Mouse (Mus musculus) R1 (cell line): ENCODE results near the gene Tet1.
"Not testable (repeated sequence)": the region's sequence is repeated elsewhere in the genome, so short reads cannot be mapped to it uniquely, and the experiment has no call there.

ENCODE experiments used
- DNase-seq: peaks from one replicate; pipeline ENCODE4 v3.0.0-alpha.2; 2018; ENCODE audit warnings: low read depth, low spot score

Tet1 gene

DNA sequence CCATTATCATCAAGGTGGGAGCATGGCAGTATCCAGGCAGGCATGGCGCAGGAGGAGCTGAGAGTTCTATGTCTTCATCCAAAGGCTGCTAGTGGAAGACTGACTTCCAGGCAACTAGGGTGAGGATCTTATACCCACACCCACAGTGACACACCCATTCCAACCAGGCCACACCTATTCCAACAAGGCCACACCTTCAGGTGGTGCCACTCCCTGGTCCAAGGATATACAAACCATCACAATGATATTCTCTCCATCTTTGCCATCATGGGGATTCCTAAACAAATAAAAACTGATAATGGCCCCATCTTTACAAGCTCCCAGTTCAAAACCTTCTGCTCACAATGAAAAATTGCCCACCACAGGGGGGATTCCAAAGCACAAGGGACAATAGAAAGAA lies at the start of gene Tet1:
Gene Tet1 (minus strand): TSS at position 101 of the 400 bp plus-strand sequence.
- DNase-seq = not testable (repeated sequence)

DNA sequence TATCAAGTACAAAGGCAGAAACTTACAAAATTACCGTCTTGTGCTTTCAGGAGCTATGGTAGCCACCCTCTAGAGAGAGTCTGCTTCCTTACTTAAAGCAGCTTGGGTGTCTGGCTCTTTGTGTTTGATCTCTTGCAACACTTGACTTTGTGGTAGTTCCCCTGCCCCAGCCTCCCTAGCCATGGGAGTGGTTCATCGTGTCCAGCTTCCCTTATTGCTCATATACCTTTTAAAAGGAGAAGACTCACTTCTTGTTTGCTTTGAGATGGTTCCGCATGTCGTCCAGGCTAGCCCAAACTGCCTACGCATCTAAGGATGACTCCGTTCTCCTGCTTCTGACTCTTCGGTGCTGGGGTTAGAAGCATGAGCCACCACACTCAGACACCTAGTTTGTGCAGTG lies 39.8 kb upstream of the Tet1 start:
- DNase-seq = no peak

DNA sequence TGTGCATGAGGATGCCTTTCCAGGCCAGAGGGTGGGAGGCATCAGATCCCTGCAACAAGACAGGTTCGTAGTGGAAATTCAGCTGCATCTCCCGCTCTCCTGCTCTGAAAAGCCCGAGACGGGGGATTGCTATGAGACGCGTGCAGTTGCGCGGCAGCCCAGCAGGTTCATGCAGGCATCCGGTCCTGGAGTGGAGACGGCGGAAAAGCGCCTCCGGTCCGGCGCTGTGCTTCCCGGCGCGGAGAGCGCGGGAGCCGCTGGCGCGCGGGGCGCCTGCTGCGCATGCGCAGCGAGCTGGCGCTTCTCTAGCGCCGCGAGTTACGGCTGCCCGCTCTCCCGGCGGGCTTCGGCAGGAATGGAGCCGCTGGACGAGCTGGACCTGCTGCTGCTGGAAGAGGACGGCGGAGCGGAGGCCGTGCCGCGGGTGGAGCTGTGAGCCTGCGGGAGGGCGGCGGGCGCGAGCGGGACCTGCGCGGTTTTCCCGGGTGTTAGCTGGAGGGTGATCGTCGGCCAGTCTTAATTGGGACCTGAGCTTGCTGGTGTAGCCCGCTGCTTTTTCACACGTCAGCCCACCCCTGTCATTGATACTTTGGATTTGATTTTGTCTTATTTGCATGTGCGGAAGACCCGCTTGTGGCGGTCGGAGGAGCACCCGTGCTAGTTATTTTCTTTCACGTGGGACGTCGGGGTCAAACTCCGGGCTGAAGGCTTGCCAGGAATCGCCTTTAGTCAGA lies 38.1 kb upstream of the Tet1 start, which contains the start of gene Dna2:
Gene Dna2 (plus strand): TSS at position 289 of the 734 bp plus-strand sequence.
- peak; percentile 86 for DNase-seq

DNA sequence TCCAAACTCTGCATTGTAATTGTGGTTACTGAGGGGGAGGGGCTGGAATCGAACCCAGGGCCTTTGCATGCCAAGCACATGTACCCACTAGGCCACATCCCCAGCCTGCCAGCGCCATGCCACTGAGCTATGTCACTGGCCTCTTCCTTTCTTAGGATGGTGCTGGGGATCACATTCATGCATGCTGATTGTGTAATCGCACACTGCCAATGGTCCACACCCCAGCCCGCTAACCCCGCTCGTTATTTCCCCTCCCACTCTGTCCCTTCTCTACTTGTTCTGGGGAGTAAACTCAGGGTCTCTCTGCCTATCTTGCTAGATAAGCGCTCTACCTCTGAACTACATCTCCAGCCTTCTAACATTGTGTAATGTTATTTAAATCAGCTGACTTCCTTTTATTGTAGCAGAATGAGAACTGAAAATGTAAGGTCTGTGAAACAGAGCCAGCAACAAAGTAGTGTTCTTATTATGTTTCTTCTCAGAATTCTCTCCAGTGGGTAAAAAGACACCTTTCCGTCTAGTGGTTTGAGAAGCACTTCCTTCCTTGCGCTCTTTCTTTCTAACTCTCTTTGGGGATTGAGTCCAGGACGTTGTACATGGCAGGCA lies 36.3 kb upstream of the Tet1 start:
- no peak for DNase-seq

DNA sequence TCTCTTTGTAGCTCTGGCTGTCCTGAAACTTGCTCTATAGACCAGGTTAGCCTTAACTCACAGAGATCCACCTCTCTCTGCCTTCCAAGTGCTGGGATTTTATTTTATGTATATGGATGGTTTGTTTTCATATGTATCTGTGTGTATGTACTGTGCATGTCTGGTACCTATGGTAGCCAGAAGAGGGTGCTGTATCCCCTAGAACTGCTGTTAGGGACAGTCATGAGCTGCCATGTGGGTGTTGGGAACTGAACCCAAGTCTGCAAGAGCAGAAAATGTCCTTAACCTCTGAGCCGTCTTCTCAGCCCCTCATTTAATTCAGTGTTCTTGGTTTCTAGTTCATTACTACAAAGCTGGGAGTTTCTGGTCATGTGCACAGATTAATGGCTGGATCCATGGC lies 23.6 kb upstream of the Tet1 start:
- peak; percentile 72 for DNase-seq

DNA sequence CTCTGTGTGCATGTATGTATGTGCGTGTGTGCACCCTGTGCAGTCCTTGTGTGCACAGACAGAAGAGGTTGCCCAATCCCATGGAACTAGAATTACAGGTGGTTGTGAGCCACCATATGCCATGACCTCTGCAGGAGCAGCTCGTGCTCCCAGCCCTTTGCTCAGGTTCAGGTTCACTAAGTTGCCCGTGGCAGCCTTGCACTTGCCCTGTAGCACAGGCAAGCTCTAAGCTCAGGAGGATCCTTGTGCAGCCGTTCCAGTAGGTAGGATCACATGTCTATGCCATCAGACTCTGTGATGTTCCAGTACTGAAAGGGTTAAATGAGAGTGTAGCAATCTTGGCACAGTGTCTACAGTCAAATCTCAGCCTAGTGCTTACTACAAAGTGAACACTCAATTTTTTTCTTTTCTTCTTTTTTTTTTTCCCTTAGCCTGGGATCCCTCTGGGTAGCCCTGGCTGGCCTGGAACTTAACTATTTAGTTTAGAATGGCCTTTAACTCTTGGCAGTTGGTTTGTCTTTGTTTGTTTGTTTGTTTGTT lies 15.4 kb upstream of the Tet1 start:
- DNase-seq = no peak

DNA sequence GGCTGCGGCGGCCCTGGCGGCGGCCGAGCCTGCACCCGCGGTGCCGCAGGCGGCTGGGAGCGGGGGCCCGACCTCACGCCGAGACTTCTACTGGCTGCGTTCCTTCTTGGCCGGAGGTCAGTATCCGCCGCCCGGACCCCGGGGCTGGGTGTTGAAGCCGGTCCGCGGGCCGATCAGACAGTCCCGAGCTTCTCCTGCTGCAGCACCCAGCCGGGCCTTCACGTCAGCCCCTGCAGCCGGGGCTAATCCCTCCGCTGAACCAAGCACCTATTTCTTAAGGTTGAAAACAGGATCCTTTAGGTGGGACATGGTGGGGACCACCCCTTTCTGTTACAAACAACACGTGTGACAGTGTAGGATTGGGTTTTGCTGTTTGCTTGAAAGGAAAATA lies 12.0 kb upstream of the Tet1 start:
- DNase-seq = no peak

DNA sequence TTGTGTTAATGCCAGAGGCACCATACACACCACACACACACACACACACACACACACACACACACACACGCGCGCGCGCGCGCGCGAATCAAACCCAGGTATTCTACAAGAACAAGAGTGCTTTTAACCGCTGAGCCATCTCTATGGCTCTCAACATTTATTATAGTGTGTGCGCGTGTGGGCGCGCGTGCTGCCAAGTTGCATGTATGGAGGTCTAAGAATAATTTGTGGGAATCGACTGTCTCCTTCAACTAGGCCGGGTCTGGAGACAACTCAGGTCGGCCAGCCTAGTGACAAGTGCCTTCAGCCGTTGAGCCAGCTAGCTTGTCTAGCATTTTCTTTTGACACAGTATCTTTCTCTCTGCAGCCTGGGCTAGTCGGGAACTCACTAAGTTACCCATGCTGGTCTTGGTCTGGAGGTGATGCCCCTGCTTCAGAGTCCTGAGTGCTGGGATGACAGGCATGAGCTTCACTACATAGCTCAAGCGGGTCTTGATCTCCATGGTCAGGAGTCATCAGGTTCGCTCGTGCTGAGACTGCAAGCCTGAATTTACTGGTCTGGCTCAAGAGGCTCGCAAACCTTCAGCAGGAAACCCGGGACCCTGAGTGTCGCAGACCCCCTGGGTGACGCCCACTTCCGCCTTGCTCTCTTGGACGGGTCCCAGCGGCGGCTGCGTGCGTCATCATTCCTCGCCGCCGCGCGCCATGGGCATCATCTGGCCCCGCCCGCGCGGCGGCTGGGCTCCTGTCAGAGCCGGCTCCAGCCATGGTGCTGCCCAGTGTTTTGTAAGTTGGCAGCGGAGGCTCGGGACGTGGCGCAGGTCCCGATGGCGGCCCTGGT lies 11.3 kb upstream of the Tet1 start, which contains the start of gene Slc25a16:
Gene Slc25a16 (plus strand): TSS at position 709 of the 841 bp plus-strand sequence.
- DNase-seq = peak; percentile 93

DNA sequence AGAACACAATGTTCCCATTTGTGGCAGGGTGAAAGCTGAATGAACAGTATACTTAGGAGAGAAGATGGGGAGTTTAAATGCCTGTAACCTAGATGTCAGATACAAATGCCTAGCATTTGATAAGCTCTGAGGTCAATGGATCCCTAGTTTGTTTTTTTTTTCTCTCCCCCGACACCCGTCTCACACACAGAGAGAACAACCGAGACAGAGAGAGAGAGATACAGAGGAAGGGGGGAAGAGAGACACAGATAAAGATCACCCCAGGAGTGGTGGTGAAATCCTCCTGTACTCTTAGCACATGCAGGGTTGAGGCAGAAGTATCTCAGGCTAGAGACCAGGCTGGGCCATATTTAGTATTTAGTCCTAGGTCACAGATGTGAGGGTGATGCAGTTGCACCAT lies 10.2 kb upstream of the Tet1 start:
- DNase-seq = no peak

DNA sequence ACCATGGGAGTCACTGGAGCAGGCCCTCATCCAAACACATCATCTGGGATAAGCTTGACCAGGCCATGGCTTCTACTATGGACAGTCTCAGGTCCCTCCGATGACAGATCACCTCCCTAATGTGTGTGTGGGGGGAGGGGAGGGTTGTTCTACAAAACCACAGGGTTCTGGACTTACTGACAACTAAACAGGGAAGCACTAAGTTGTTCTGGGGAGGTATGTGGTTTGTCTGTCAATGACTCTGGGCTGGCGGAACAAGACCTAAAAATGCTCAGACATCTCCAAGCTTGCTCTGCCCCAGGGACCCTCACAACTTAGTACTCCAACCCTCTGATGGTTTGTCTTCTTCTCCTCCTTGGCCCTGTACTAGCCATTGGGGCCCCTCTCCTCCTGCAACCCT lies 2.3 kb upstream of the Tet1 start:
- DNase-seq = no peak

DNA sequence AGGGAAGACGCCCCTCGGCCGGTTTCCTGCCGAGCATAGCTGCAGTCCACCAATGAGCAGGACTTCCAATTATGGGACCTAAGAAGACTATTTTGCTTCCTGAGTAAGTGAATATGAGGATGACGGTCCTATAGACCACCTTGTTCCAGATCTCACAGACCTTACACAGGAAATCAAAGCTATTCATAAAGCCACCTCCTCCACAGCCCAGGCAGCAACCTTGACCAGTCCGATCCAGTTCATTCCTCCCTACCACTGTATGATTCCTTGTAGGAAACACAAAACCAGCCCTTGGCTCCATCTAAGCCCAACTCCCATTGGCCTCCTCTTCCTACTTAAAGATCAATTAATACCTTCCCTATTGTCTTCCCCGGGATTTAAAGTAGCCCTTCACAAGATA lies 2.5 kb downstream of the Tet1 start:
- DNase-seq = no peak

DNA sequence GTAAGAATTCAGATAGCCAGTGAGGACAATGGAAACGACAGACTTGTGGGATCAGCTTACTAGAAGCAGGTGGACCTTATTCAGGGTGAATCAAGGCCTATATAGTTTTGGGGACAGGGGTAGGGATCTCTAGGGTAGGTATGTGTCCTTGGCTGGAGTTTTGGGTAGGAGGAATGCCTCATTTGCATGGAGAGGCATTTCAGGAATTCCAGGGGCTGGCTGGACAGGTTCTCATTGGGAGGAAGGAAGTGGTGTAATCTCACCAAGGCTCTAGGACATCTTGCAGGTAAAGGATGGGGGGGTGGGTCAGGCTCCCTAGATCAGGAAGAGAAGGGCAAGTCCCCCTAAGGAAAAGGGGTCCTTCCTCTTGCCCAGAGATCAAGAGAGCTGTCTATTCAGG lies 6.0 kb downstream of the Tet1 start:
- peak; percentile 94 for DNase-seq

DNA sequence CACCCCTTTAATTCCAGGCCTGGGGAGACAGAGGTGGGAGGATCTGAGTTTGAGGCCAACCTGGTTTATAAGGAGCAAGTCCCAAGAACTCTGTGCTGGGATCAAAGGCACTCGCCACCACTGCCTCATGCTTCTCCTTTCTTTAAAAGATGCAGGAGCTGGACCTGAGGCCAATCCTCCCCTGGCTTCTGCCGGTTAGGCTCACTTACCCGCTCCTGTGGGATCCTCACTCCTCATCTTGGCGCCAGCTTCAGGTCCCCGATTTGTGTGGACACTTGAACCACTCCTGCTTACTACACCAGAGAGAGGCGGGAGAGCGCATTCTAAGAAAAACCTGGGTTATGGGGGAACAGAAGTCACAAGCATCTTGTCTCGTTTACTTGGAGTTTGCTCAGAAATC lies 7.0 kb downstream of the Tet1 start:
- peak; percentile 64 for DNase-seq

DNA sequence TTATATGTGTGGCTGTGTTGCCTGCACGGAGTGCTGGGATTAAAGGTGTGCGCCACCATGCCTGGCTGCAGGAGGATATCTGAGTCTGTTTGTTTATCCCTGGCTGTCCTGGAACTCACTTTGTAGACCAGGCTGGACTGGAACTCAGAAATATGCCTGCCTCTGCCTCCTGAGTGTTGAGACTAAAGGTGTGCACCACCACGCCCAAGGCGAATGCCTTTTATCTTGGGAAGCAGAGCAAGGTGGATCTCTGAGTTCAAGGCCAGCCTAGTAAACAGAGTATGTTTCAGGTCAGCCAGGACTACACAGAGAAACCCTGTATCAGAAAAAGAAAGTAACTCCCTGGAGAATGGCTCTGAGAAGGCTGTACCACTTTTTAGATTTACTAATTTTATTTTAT lies 8.7 kb downstream of the Tet1 start:
- DNase-seq = peak; percentile 76

DNA sequence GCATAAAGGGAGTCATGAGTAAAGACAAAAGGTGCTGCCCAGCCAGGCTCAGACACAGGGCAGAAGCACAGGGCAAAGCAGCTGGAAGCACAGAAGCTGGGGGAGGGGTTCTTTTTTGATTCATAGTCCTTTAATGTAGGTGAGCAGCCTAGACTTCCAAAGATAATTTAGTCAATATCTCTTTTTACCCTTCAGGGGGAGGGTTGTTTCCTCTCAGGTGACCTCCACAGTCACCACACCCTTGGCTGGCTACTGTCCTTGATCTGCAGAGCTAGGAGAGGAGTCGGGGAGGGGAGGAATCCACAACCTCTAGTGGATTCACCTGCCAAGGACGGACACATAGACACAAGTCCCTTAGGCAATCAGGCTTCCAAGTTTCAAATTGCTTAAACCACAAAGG lies 10.7 kb downstream of the Tet1 start:
- peak; percentile 86 for DNase-seq

DNA sequence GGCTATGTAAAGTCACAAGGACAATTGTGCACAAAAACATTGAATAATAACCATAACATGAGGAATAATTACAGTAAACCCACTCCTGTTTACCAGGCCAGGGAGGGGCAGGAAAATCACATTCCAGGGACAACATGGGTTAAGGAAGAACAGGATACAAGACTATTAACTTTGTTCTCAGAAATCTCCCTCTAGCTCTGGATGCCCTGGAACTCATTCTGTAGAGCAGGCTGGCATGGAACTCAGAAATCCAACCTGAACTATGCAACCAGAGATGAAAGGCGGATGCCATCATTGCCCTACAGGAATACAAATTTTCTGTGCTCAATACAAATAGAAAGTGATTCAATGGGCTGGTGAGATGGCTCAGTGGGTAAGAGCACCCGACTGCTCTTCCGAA lies 11.4 kb downstream of the Tet1 start:
- peak; percentile 68 for DNase-seq

DNA sequence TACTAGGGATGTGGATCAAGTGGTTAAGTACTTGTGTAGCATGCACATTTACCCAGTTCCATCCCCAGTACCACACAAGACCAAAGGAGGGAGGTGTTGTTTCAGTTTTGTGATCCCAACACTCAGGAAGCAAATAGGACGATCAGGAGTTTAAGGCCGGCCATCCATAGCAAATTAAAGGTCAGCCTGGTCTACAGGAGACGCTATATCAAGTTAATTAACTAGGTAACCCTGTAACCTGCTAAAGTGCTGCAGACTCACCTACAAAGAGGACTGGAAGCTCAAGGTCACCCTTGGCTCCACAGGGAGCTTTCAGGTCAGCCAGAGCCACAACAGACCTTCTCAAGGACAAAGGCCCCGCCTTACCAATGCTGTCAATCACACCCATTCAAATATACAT lies 12.0 kb downstream of the Tet1 start:
- peak; percentile 95 for DNase-seq

DNA sequence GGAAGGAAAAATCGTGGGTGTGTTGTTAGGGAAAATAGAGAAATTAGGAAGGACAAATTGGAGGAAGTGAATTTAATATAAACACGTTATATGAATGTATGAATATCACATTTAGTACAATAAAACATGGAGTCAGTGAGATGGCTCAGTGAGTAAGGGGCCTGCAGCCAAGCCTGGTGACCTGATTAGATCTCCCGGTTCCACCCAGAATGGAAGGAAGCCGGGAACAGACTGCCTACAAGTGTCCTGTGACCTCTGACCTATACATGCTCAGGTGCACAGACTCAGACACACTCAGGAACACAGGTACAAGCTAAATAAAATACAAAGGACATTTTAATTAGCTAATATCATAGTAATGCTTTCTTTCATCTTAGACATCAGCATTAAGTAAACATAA lies 12.8 kb downstream of the Tet1 start:
- DNase-seq = no peak

DNA sequence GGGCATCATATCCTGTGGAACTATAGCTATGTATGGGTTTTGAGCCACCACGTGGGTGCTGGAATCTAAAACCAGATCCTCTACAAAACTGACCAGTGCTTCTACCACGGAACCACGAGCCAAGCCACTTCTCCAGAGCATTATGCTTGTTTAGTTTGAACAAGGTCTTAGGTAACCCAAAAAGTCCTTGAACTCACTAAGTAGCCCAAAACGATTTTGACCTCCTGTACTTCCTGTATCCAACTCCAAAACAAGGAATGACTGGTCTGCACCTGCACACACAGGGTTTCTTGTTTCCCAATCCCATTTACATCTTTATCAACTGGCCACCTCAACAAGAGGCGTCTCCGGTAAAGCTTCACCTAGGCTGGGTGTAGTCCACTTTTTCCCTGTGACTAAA lies 13.4 kb downstream of the Tet1 start:
- peak; percentile 91 for DNase-seq

DNA sequence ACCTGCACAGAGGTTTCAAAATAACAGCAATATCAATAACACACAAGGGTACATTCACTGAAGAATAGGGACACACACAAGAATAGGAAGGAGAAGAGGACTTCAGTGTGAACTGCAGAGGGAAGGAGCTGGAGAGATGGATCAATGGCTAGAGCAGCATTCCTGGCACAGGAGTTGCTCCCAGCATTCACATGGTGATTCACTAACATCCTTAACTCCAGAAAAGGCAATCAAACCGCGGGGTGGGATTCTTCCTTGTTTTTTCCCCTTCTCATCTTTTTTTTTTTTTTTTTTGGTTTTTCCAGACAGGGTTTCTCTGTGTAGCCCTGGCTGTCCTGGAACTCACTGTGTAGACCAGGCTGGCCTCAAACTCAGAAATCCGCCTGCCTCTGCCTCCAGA lies 14.3 kb downstream of the Tet1 start:
- DNase-seq = peak; percentile 83

DNA sequence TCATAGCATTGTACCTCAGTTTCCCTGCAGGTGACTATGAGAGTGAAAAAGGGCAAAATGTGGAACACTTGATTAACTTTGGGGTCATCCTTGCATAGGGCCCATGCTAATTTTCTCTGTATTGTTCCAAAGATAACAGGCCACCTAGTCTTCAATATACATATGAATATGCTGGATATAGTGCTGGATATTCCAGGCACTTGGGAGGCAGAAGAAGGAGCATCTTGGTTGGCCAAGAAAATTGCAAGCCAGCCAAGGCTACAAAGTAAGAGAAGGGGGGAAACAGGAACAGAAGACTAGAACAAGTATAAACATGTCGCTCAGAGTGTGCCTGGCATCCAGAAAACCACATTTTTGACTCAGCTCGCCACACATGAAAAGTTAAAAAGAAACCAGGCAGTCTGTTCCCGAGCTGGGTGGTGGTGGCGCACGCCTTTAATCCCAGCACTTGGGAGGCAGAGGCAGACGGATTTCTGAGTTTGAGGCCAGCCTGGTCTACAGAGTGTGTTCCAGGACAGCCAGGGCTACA lies 15.4 kb downstream of the Tet1 start:
- peak; percentile 66 for DNase-seq
